Mouse (Mus musculus): ENCODE results near the gene Lin37. TPM values are rescaled to one million over a fixed set of nuclear protein-coding genes. Genes with fewer than 3 reads are reported as not detected.
A peak's percentile ranks its signal among the peaks of the same experiment; 100 is the strongest.

Gene Lin37
- polyA plus RNA-seq, 1 experiment from 2014 or later: 55.2 TPM

DNA sequence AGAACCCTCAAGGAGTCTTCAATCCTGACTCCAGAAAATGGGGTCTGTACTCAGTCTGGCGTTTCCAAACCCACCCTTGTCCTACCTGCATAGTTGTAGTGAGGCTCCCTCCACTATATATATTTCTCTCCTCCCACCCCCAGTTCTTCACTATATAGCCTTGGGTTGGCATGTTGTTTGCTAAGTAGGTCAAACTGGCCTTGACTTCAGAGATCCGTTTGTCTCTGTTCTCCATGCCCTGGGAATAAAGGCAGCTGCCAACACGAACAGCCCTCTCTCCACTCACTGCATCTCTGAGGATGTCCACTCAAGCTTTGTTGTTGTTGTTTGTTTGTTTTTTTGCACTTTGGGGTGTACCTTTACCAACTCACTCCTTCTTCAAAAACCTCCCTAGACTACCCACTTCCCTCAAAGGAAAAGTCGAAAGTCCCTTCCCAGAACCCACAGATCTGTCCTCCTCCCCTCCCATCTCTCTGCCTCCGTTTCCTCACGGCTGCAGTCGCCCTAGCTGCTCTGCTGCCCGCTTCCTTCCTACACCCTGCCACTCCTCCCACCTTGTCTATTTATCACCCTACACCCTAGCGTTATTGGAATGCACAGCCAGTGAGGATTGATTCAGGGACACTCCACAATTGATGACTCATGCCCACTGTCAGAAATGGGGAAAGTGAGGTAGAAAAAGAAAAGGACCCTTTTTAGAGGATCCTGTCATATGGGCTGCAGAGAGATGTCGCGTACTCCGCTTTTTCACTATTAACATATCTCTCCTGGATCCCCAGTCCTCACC is 789 bp downstream of the Lin37 start:
- no peak for ATAC-seq (ENCODE audit: low FRiP score)
- H3K4me2 ChIP-seq (replicated peaks): peak overlapping the region; percentile 94
- H3K9ac ChIP-seq: peak overlapping the region; percentile 81
- 0 out of 2 replicates have a peak, but pooled peaks cover 2% of the 10 kb centered on the region for H3K27me3 ChIP-seq
- no peaks in the 10 kb centered on the region for H3K9me3 ChIP-seq (replicated peaks)
- peaks cover 36% of the 10 kb centered on the region for H3K36me3 ChIP-seq
- H3K27ac ChIP-seq: no peak overlapping the region
- H3K4me1 ChIP-seq: peaks cover 22% of the 10 kb centered on the region
- WGBS: 18% methylated on average over 12 of the region's 12 CpGs
- peak overlapping the region; percentile 63 for H3K4me3 ChIP-seq

DNA sequence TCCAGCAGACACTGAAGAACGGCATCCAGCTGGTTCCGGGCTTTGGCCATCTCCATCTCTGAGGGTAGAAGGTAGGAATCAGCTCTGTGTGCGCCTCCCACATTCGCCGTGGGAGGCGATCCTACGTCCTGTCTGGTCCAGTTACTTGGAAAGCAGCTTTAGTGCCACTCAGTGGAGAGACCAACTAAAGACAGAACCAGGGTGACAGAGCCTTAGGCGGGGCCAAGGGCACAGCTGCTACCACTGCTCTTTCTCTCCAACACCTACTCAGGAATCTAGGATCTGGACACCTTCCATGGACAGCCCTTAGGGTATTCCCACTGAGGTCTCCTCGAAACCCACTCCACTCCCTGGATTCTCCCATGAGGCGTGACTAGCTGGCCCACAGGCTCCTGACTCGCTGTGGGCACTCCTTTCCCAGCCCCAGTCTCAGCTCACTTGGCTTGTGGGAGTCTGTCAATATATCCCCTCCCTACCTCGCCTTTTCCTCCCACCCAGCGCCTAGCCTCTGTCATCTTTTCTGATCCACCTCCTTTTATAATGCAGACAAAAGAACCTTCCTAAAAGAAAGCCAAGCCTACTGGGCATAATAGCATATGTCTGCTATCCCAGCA is 1.6 kb downstream of the Lin37 start:
- H3K4me3 ChIP-seq: peak overlapping the region; percentile 63
- H3K4me1 ChIP-seq: peaks cover 27% of the 10 kb centered on the region
- no peak overlapping the region for H3K27ac ChIP-seq
- H3K9me3 ChIP-seq (replicated peaks): no peaks in the 10 kb centered on the region
- H3K9ac ChIP-seq: 0 out of 2 replicates have a peak overlapping the region, but pooled peaks have one; percentile 81
- peaks cover 36% of the 10 kb centered on the region for H3K36me3 ChIP-seq
- no peak for ATAC-seq (ENCODE audit: low FRiP score)
- WGBS: 87% methylated on average over 13 of the region's 13 CpGs
- H3K27me3 ChIP-seq: 0 out of 2 replicates have a peak, but pooled peaks cover 3% of the 10 kb centered on the region
- peak overlapping the region; percentile 94 for H3K4me2 ChIP-seq (replicated peaks)

DNA sequence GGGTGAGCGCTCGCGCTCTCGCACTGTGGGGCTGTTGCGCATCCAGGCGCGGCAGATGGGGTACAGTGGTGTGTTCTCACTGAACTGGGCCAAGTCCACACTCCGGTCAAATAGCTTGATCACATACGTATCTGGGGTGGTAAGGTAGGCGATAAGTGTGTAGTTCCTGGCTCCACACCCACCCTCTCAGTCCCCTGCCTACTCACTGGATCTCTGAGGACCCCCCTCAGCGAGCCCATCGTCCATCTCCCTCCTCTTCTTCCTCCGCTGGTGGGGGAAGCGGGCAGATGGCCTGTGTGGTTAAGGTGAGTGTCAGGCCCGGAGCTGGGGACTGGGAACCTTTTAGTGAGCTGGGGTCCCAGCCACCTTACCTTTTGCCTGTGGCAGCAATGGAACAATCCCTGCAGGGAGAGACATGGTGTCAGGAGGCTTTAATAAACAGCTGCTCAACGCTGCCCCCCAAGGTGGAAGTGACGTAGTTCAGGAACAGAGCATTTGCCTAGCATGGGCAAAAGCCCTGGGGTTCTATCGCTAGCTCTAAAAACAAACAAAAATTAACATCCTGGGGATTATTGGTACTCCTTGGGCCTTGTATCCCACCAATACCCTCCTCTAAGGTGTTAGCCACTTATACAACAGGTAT is 2.6 kb downstream of the Lin37 start:
- 90% methylated on average over 18 of the region's 18 CpGs for WGBS
- no peak for ATAC-seq (ENCODE audit: low FRiP score)

DNA sequence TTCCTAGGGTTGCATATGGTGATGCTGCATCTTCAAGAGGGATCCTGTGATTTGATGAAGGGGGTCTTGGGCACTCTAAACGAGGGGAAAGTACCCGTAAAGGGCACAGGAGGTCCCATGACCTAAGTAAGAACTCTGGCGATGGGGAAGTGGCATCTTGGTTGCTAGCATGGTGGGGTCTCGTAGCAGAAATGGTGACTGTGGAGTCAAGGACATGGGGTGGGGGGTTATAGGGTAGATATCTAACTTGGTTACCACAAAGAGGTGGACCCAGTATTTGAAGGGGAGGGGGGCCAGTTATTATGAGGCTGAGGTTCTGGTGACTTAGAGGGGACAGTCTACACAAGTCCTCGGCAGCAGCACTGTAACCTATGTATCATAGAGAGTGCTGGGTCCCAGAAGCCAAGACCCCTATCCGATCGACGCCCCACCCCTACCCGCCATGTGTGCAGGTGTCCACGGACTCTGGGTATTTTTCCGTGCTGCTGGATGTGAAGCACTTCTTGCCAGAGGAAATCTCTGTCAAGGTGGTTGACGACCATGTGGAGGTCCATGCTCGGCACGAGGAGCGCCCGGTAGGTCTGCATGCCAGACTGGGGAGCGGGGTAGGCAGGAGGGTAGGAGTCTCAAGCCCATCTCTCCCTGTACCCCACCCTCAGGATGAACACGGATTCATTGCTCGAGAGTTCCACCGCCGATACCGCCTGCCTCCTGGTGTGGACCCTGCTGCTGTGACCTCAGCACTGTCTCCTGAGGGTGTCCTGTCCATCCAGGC is 5.6 kb downstream of the Lin37 start:
- Histone ChIP-seq H3K27ac (no peak overlapping the region), H3K9me3 (replicated peaks) (no peaks in the 10 kb centered on the region), H3K9ac (peak overlapping the region; percentile 75; the same call in 1 of the 2 replicates), H3K27me3 (0 out of 2 replicates have a peak, but pooled peaks cover 3% of the 10 kb centered on the region), H3K4me2 (replicated peaks) (peak overlapping the region; percentile 87), H3K36me3 (peaks cover 38% of the 10 kb centered on the region), H3K4me3 (0 out of 2 replicates have a peak overlapping the region, but pooled peaks have one; percentile 61), H3K4me1 (peaks cover 26% of the 10 kb centered on the region)
- WGBS: 86% methylated on average over 22 of the region's 22 CpGs
- ATAC-seq (ENCODE audit: low FRiP score): no peak

More for the DNA sequence above, 2.6 kb downstream of the Lin37 start:
- Histone ChIP-seq H3K9ac (no peak overlapping the region), H3K27me3 (0 out of 2 replicates have a peak, but pooled peaks cover 3% of the 10 kb centered on the region), H3K27ac (no peak overlapping the region), H3K36me3 (peaks cover 36% of the 10 kb centered on the region), H3K4me3 (no peak overlapping the region), H3K9me3 (replicated peaks) (no peaks in the 10 kb centered on the region), H3K4me1 (peaks cover 28% of the 10 kb centered on the region), H3K4me2 (replicated peaks) (no peak overlapping the region)

GRCm38 (mm10) chr7:30553021-30553589 is 6.5 kb downstream of the Lin37 start:
- peaks cover 17% of the 10 kb centered on the region for H3K4me1 ChIP-seq
- H3K4me2 ChIP-seq (replicated peaks): peak overlapping the region; percentile 87
- peak overlapping the region; percentile 61 for H3K4me3 ChIP-seq
- H3K27me3 ChIP-seq: 0 out of 2 replicates have a peak, but pooled peaks cover 3% of the 10 kb centered on the region
- no peaks in the 10 kb centered on the region for H3K9me3 ChIP-seq (replicated peaks)
- 7% methylated on average over 23 of the region's 23 CpGs for WGBS
- ATAC-seq (ENCODE audit: low FRiP score): no peak
- peak overlapping the region; percentile 75 for H3K9ac ChIP-seq
- H3K36me3 ChIP-seq: peaks cover 43% of the 10 kb centered on the region
- H3K27ac ChIP-seq: peak overlapping the region; percentile 91

GRCm38 (mm10) chr7:30552102-30553020 is 7.3 kb downstream of the Lin37 start, which contains the start of the genes Hspb6 and Proser3:
Hspb6 (plus strand) TSS chr7:30552178.
Proser3 (minus strand) TSS chr7:30552299.
- H3K36me3 ChIP-seq: peaks cover 38% of the 10 kb centered on the region
- 0 out of 2 replicates have a peak, but pooled peaks cover 3% of the 10 kb centered on the region for H3K27me3 ChIP-seq
- H3K9ac ChIP-seq: peak within 1 kb of the TSS; percentile 75
- peak; percentile 95 for ATAC-seq (ENCODE audit: low FRiP score)
- peak within 1 kb of the TSS; percentile 91 for H3K27ac ChIP-seq
- peaks cover 14% of the 10 kb centered on the region for H3K4me1 ChIP-seq
- H3K9me3 ChIP-seq (replicated peaks): no peaks in the 10 kb centered on the region
- H3K4me2 ChIP-seq (replicated peaks): peak within 1 kb of the TSS; percentile 87
- peak within 1 kb of the TSS; percentile 61 for H3K4me3 ChIP-seq
- WGBS: 1% methylated on average over 44 of the region's 44 CpGs

GRCm38 (mm10) chr7:30551445-30552101 is 8.1 kb downstream of the Lin37 start:
- H3K4me2 ChIP-seq (replicated peaks): peak overlapping the region; percentile 87
- H3K9me3 ChIP-seq (replicated peaks): no peaks in the 10 kb centered on the region
- peak overlapping the region; percentile 56 for H3K9ac ChIP-seq
- peaks cover 35% of the 10 kb centered on the region for H3K36me3 ChIP-seq
- peaks cover 14% of the 10 kb centered on the region for H3K4me1 ChIP-seq
- peak overlapping the region; percentile 61 for H3K4me3 ChIP-seq
- 2% methylated on average over 10 of the region's 10 CpGs for WGBS
- H3K27ac ChIP-seq: peak overlapping the region; percentile 91
- ATAC-seq (ENCODE audit: low FRiP score): peak; percentile 67
- 0 out of 2 replicates have a peak, but pooled peaks cover 3% of the 10 kb centered on the region for H3K27me3 ChIP-seq

GRCm38 (mm10) chr7:30550603-30551002 is 9.0 kb downstream of the Lin37 start:
- Histone ChIP-seq H3K36me3 (peaks cover 30% of the 10 kb centered on the region), H3K27ac (no peak overlapping the region), H3K9me3 (replicated peaks) (no peaks in the 10 kb centered on the region), H3K4me3 (no peak overlapping the region), H3K4me2 (replicated peaks) (no peak overlapping the region), H3K4me1 (peaks cover 14% of the 10 kb centered on the region), H3K27me3 (0 out of 2 replicates have a peak, but pooled peaks cover 3% of the 10 kb centered on the region), H3K9ac (no peak overlapping the region)
- ATAC-seq (ENCODE audit: low FRiP score): no peak
- WGBS: 100% methylated on average over 1 of the region's 1 CpGs

DNA sequence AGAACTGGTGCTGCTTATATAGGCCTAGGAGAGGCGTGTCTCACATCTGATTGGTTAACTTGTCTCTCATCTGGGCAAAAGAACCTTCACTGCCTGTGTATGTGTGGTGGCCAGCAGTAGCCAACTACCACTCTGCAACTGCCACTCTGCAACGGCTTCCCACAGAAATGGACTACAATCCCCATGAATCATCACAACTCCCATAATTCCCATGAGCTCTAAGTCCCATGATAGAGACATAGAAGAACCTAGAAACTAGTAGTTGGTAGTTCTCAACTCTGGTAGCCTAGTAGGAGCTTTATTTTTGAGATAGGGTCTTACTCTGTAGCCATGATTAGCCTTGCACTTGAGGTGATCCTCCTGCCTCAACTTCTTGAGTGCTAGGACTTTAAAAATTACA is 9.8 kb downstream of the Lin37 start:
- ATAC-seq (ENCODE audit: low FRiP score): no peak
- Histone ChIP-seq H3K27me3 (0 out of 2 replicates have a peak, but pooled peaks cover 3% of the 10 kb centered on the region), H3K4me3 (no peak overlapping the region), H3K9me3 (replicated peaks) (no peaks in the 10 kb centered on the region), H3K9ac (no peak overlapping the region), H3K27ac (no peak overlapping the region), H3K4me1 (peaks cover 14% of the 10 kb centered on the region), H3K4me2 (replicated peaks) (no peak overlapping the region), H3K36me3 (peaks cover 23% of the 10 kb centered on the region)
- 93% methylated on average over 2 of the region's 2 CpGs for WGBS

DNA sequence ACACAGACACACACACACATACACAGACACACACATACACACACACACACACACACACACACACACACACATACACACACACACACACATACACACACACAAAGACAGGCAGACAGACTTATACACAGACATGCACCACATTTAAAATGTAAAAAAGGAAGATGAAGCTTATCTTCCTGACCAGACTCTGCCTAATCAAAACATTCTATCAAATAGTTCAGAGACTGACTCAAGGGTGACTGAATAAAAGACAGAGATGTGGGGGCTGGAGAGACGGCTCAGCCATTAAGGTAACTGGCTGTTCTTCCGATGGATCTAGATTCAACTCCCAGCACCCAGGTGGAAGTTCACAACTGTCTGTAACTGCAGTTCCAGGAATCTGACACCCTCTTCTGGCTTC is 15.3 kb downstream of the Lin37 start:
- ATAC-seq (ENCODE audit: low FRiP score): no peak
- Histone ChIP-seq H3K27ac (no peak overlapping the region), H3K9ac (no peak overlapping the region), H3K27me3 (no peaks in the 10 kb centered on the region), H3K4me3 (no peak overlapping the region), H3K4me2 (replicated peaks) (no peak overlapping the region), H3K36me3 (peaks cover 41% of the 10 kb centered on the region), H3K9me3 (replicated peaks) (no peaks in the 10 kb centered on the region), H3K4me1 (no peaks in the 10 kb centered on the region)
- whole genome bisulfite sequencing: 92% methylated on average over 2 of the region's 2 CpGs

Measured in hindbrain, embryonic 12.5 days (tissue).